Mouse (Mus musculus) cerebellum, postnatal 10 days (tissue): Measurements from ENCODE around the gene G6pd2.

ENCODE experiments used
- DNase-seq, 2 experiments: peaks; one replicate each; pipeline ENCODE4 v3.0.0; 2021; ENCODE audit warnings: mixed read lengths in 2 of 2

The G6pd2 gene

DNA sequence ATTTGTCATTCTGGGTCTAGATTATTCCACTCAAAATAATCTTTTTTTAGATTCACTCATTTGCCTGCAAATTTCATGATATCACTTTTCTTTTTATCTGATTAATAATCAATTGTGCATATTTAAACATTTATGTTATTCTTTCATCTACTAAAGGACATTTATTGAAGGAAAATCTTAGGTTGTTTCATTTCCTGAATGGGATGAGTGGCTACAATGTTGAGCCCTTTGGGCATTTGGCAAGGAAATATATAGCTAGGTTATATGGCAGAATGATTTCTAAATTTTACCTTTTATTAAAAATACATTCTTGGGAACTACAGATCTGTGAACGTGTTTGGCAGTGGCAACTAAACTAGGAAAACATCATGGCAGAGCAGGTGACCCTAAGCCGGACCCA is at the start of gene G6pd2:
TSS of gene G6pd2 (plus strand) at position 301 of the 400 bp plus-strand sequence.
- no peak for DNase-seq

DNA sequence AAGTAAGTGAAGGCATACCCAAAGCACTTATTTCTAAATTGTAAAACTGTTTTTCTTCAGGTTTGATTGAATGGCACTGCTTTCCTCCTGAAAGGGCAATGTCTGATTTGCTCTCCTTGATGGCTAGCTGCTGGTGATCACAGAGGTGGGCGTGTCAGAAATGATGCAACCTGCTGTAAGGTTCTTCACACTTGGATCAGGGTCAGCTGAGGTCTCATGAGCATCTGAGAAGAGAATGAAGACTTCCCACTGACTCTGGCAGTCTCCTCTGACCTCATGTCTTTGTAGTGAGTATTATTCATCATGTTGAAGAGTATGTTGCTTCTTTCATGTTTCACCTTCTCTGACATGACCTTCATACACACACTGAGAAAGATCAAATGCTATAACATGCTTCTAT is 44.4 kb upstream of the G6pd2 start:
- no peak for DNase-seq

DNA sequence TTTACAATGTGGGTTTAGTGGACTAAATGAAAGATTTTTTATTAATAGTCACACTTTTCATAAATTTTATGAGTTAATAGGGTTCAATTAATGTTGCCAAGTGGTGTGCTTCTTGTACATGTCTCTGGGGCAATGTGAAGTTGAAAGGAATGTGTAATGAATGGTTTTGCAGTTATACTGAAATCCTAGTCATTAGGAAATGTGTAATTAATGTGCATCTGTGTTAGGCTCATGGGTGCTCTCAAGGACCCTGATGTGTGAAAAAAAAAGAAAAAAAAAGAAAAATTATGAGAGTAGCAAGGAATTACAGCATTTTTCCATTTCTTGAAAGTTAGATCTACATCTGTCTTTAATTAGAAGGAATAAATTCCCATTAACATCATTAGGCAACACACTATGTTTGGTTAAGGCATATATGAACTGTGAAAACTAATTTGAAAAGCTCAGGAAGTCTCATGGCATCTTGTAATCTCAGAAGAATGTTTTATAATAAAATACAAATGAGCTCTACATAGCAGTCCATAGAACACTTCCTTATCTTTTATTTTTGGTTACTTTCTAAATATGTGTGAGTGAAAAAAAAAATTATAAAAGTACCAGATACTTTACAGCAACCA is 24.4 kb downstream of the G6pd2 start:
- no peak for DNase-seq

DNA sequence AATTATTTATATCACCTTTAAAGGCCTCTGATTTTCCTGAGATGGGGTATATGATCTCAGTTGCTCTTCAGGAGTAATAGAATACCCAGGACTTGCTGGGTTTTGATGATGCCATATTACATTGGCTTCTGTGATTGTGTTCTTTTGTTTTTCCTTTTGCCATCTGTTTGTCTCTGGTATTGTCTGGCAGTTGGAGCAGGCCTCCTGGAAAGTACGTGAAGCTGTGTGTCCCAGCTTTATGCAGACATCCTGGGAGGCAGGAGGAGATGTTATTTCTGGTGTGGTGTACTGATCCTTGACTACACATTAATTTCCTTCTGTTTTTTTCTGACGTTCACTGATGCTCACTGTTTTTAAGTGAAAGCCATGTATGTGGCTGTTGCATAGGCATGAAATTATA is 35.3 kb downstream of the G6pd2 start:
- DNase-seq: no peak
